Mouse (Mus musculus) hindbrain, embryonic 15.5 days (tissue): ENCODE measurements around the gene Plekho1. TPM values are rescaled to one million over a fixed set of nuclear protein-coding genes. Genes with fewer than 3 reads are reported as not detected.

Source experiments
- ATAC-seq: fragments of 200-750 bp; cut with Nextera tagmentation; 2 replicates; pipeline ENCODE4 v1.8.0; 2017; ENCODE audit warnings: low read depth, moderate number of reproducible peaks, moderate TSS enrichment; ENCODE audit not compliant: low FRiP score
- H3K27ac ChIP-seq: fragments of 300-500 bp; sonication (generic); replicated peaks from 2 replicates; pipeline ENCODE4 v1.5.1; 2015; ENCODE audit warnings: mild to moderate bottlenecking, inconsistent platforms
- H3K27me3 ChIP-seq: fragments of 300-500 bp; sonication (generic); 2 replicates; pipeline ENCODE4 v1.6.1; 2015; ENCODE audit warnings: control low read depth, inconsistent platforms
- H3K36me3 ChIP-seq: fragments of 300-500 bp; sonication (generic); 2 replicates; pipeline ENCODE4 v1.6.1; 2015; ENCODE audit warnings: control low read depth, inconsistent platforms
- H3K4me1 ChIP-seq: fragments of 300-500 bp; sonication (generic); replicated peaks from 2 replicates; pipeline ENCODE4 v1.6.1; 2015; ENCODE audit warnings: control low read depth, inconsistent platforms
- H3K4me2 ChIP-seq: fragments of 300-500 bp; sonication (generic); 2 replicates; pipeline ENCODE4 v1.6.1; 2015; ENCODE audit warnings: moderate library complexity, mild to moderate bottlenecking, inconsistent platforms
- H3K4me3 ChIP-seq: fragments of 300-500 bp; sonication (generic); 2 replicates; pipeline ENCODE4 v1.5.1; 2015; ENCODE audit warnings: mild to moderate bottlenecking, inconsistent platforms
- H3K9ac ChIP-seq: fragments of 300-500 bp; sonication (generic); 2 replicates; pipeline ENCODE4 v1.6.1; 2015; ENCODE audit warnings: inconsistent platforms
- H3K9me3 ChIP-seq: fragments of 300-500 bp; sonication (generic); 2 replicates; pipeline ENCODE4 v1.6.1; 2016; ENCODE audit warnings: control low read depth, inconsistent platforms
- WGBS: fragments of 180-500 bp; shearing (Covaris S2); methylation state at CpG from one replicate; pipeline ENCODE4 v1.1.7; 2015; 5-methylcytosine and 5-hydroxymethylcytosine counted together
- polyA plus RNA-seq: library from polyadenylated mRNA; unstranded; fragments of >200 nt; fragmentation: Nextera tagmentation; extraction: Ambion mirVana; gene quantifications from 2 replicates; pipeline ENCODE4 v1.2.1, GENCODE M21; 2015

Plekho1 gene
- polyA plus RNA-seq, 1 experiment from 2014 or later, result 49.5 TPM

DNA sequence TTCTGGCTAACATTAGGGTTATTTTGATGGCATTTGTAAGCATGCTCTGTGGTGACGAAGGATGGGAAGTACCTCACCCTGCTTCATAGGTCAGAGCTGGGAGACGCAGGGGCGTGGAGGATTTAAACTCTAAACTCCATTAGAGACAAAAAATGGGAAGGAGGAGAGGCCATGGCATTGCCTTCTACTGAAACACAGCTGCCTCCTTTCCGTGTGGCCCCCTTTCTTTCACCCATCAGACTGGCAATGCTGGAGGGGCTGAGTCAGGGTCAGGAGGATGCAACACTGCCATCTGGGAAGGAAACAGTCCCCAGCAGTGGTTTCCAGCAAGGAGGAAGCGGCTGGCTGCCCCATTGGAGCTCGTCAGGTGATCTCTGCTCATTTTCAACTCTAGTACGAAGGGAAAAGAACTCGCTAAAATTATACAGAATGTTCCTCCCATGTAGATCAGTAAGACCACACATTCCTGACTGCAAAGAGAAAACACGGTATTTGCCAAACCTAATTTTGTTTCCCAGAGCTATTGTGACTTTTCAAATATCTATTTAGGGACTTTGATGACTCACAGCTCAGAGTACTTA is 5.2 kb upstream of the Plekho1 start:
- H3K27me3 ChIP-seq, result no peaks in the 10 kb centered on the region
- H3K27ac ChIP-seq, result no peak overlapping the region
- H3K4me3 ChIP-seq, result no peak overlapping the region
- no peak overlapping the region for H3K4me2 ChIP-seq
- H3K9ac ChIP-seq, result no peak overlapping the region
- H3K9me3 ChIP-seq, result no peaks in the 10 kb centered on the region
- no peaks in the 10 kb centered on the region for H3K36me3 ChIP-seq
- ATAC-seq, result no peak
- 62% methylated on average over 9 of the region's 9 CpGs for WGBS
- H3K4me1 ChIP-seq, result peaks cover 19% of the 10 kb centered on the region

DNA sequence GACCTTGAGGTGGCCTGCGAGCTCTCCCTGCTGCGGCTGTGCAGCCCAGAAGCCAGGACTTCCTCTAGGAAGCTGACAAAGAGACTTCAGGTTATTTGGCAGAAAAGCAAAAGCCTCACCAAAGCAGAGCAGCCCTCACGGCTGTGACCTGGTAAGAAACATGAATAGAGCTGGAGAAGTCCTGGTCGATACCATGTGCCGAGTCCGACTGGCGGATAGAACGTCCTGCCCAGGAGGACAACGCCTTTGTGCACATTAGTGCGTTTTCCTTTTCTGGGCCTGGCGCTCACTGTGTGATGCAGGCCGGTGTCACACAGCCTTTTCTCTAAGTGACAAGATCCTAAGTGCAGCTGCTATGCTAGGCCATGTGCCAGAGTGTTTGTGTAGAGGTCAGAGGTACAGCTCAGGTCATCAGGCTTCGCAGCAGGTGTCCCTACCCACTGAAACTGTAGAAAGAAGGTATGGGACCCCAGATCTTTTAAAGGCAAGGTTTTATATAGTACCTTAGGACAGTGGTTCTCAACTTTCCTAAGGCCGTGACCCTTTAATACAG is 4.4 kb upstream of the Plekho1 start:
- Histone ChIP-seq H3K4me2 (no peak overlapping the region), H3K9me3 (no peaks in the 10 kb centered on the region), H3K36me3 (no peaks in the 10 kb centered on the region), H3K9ac (no peak overlapping the region), H3K27me3 (no peaks in the 10 kb centered on the region), H3K4me1 (peaks cover 19% of the 10 kb centered on the region), H3K4me3 (no peak overlapping the region), H3K27ac (no peak overlapping the region)
- ATAC-seq, result no peak
- 82% methylated on average over 14 of the region's 14 CpGs for WGBS

DNA sequence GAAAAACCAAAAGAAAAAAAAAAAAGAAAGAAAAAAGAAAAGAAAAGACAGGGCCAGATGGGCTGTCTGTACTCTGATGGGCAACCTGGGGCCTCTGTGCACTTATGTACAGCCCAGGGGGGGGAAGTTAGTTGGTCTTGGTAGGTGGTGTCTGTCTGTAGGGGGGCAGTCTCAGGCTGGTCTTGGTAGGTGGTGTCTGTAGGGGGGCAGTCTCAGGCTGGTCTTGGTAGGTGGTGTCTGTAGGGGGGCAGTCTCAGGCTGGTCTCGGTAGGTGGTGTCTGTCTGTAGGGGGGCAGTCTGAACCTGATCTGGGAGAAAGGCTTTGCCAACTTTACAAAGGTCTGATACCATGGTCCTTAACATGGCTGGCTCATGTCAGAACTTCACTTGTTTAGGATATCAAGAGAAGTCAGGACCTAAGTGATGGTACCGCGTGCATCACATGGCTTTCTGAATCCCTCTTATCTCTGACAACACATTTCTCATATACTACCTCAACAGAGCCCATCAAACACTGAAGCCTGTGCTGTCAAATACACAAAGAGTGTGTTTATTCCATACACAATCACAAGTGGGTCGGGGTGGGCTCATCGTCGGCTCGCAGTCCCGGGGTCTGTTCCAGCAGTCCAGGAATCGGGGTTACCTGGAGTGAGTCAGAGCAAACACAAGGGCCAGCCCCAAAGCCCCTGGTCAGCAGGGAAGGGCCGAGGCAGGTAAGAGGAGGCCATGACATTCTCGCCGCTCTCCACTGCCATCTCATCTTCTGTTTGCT is 3.7 kb upstream of the Plekho1 start:
- H3K4me2 ChIP-seq, result no peak overlapping the region
- no peak overlapping the region for H3K4me3 ChIP-seq
- no peaks in the 10 kb centered on the region for H3K9me3 ChIP-seq
- no peak for ATAC-seq
- no peaks in the 10 kb centered on the region for H3K27me3 ChIP-seq
- peaks cover 21% of the 10 kb centered on the region for H3K4me1 ChIP-seq
- H3K36me3 ChIP-seq, result no peaks in the 10 kb centered on the region
- 90% methylated on average over 12 of the region's 12 CpGs for whole genome bisulfite sequencing
- H3K27ac ChIP-seq, result no peak overlapping the region
- H3K9ac ChIP-seq, result no peak overlapping the region

DNA sequence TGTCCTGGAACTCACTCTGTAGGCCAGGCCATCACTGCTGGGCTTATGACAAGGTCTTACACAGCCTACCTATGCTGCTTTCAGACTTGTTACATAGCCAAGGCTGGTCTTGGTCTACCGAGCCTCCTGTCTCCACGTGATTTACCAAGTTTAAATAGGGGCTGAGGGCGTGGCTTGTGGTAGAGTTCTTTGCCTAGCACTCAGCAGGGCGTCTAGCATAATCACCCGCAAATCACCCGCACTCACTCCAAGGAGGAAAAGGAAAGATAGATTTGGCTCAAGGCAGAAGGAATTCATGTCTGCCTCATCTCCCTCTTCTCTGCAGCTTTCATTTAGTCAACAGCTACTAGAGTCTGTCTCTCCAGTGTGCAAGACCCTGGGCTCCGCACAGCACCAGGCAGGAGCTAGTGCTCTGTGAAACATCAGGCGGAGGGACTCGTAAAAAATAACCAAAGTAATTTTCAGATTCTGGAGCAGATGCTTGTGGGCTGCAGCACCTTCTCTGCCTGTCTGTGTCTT is 1.5 kb upstream of the Plekho1 start:
- no peak for ATAC-seq
- Histone ChIP-seq H3K27me3 (no peaks in the 10 kb centered on the region), H3K4me2 (peak overlapping the region; percentile 82), H3K9me3 (no peaks in the 10 kb centered on the region), H3K4me3 (peak overlapping the region; percentile 74), H3K36me3 (0 out of 2 replicates have a peak, but pooled peaks cover 1% of the 10 kb centered on the region), H3K4me1 (peaks cover 44% of the 10 kb centered on the region), H3K9ac (peak overlapping the region; percentile 76; the same call in 1 of the 2 replicates), H3K27ac (no peak overlapping the region; the same call in 1 of the 2 replicates)
- 29% methylated on average over 9 of the region's 9 CpGs for WGBS

DNA sequence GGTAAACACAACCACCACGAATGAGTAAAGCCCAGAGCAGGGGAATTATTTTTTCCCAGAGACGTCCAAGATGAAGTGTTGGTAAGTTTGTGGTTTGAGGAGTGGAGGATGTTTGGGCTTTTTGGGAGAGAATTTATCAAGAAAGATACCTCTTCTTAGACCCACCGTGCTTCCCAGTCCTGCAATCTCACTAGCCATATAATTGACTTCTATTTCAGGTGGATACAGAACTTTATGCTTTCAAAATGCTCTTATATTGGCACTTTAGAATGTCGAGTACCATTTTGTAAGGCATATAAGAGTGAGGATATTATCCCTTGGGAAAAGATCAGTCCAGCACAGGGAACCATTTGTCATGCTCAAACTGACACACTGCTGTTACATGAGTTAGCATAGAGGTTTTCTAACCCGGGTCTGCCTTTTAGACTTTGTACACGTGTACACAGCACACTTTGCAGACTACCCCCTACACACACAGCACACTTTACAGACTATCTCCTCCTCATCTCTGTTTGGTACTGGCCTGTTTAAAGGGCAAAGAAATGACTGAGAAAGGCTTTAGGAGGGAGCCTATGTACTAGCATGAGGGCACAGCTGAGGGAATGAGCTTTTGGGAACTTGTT is 761 bp upstream of the Plekho1 start:
- Histone ChIP-seq H3K4me3 (peak overlapping the region; percentile 74), H3K27me3 (no peaks in the 10 kb centered on the region), H3K27ac (peak overlapping the region; percentile 97), H3K4me1 (peaks cover 48% of the 10 kb centered on the region), H3K36me3 (peaks cover 7% of the 10 kb centered on the region), H3K9ac (peak overlapping the region; percentile 76), H3K4me2 (peak overlapping the region; percentile 82), H3K9me3 (no peaks in the 10 kb centered on the region)
- no peak for ATAC-seq
- WGBS, result 5% methylated on average over 6 of the region's 6 CpGs

DNA sequence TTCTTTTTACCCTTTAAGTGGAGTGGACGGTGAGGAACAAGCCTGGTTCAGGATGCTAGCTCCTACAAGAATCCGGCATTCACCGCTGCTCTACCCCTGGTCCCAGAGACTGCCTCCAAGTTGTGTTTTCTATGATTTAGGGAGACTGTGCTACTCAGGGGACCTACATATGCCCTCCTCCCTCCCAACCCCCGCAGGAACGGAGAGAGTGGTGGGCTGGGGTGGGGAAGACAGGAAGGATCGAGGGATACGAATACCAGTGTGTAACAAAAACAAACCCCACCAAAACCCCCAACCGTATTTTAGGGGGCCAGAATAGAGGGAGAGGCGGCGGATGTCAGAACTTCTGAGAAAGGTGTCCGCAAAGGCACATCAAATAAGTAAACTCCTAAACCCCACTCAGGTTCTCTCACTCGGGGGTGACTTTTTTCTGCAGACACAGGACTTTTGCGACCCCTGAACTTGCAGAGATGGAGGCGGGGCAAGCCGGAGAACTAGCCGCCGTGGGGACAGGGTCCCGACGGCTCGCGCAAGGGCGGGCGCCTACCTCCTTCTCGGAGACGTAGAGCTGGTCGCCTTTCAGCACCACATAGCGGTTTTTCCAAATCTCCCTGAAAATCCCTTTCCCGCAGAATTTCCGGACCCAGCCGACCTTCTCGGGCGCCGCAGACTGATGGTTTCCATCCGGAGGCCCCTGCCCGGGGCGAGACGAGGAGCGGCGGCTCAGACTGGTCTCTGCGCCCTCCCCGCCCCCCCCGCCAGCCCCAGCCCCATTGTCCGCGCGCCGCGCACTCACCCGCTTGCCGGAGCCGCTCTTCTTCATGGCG is 613 bp downstream of the Plekho1 start:
- Histone ChIP-seq H3K4me2 (peak overlapping the region; percentile 82), H3K27me3 (no peaks in the 10 kb centered on the region), H3K9ac (peak overlapping the region; percentile 76), H3K4me1 (peaks cover 48% of the 10 kb centered on the region), H3K9me3 (no peaks in the 10 kb centered on the region), H3K27ac (peak overlapping the region; percentile 97), H3K4me3 (peak overlapping the region; percentile 74), H3K36me3 (peaks cover 21% of the 10 kb centered on the region)
- under 1% methylated on average over 51 of the region's 51 CpGs for WGBS
- peak; percentile 67 for ATAC-seq

DNA sequence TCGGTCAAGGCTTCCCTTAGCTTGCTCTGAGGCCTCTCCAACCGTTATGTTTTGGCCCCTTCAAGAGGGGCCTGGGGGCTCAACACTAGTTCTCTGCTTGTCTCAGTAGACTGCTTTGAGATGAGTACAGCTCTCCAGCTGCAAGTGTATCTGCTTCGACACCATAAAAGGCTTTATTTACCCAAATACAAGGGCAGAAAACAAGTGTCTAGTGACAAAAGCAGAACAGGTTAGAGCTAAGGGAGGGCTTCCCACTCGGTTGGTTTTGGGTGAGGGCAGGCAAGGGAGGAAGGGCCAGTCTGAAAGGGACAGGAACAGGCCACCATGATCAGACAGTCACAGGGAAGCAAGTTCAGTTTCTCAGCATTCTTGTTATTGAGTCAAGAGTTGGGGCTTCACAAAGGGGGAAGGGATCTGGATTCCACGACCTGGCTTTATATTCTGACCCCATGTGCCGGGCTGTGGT is 1.4 kb downstream of the Plekho1 start:
- Histone ChIP-seq H3K9me3 (no peaks in the 10 kb centered on the region), H3K36me3 (peaks cover 29% of the 10 kb centered on the region), H3K27me3 (no peaks in the 10 kb centered on the region), H3K4me1 (peaks cover 48% of the 10 kb centered on the region), H3K4me2 (peak overlapping the region; percentile 82), H3K9ac (peak overlapping the region; percentile 76), H3K4me3 (peak overlapping the region; percentile 74), H3K27ac (peak overlapping the region; percentile 97)
- WGBS, result 4% methylated on average over 6 of the region's 6 CpGs
- no peak for ATAC-seq

DNA sequence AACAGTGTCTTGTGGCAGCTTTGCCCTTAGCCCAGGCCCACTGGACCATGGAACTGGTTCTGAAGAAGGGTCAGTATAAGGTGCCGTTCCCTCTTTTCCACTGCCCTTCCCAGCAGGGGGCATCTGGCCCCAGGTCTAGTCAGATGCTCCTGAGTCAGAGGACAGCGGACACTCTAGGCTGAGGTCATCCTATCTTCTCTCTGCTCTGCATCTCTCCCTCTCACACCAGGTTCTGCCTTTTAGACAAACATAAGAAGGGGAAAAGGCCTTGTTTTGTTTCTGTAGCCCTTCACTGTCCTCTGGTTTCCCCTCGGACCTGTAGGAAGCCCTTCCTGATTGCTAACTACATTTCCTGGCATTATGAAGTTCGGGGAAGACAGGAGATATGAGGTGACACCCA is 1.9 kb downstream of the Plekho1 start:
- peak overlapping the region; percentile 97 for H3K27ac ChIP-seq
- H3K9ac ChIP-seq, result peak overlapping the region; percentile 76
- H3K36me3 ChIP-seq, result peaks cover 32% of the 10 kb centered on the region
- no peaks in the 10 kb centered on the region for H3K9me3 ChIP-seq
- no peak for ATAC-seq
- peak overlapping the region; percentile 82 for H3K4me2 ChIP-seq
- H3K4me3 ChIP-seq, result peak overlapping the region; percentile 74
- peaks cover 48% of the 10 kb centered on the region for H3K4me1 ChIP-seq
- 18% methylated on average over 4 of the region's 4 CpGs for WGBS
- H3K27me3 ChIP-seq, result no peaks in the 10 kb centered on the region

DNA sequence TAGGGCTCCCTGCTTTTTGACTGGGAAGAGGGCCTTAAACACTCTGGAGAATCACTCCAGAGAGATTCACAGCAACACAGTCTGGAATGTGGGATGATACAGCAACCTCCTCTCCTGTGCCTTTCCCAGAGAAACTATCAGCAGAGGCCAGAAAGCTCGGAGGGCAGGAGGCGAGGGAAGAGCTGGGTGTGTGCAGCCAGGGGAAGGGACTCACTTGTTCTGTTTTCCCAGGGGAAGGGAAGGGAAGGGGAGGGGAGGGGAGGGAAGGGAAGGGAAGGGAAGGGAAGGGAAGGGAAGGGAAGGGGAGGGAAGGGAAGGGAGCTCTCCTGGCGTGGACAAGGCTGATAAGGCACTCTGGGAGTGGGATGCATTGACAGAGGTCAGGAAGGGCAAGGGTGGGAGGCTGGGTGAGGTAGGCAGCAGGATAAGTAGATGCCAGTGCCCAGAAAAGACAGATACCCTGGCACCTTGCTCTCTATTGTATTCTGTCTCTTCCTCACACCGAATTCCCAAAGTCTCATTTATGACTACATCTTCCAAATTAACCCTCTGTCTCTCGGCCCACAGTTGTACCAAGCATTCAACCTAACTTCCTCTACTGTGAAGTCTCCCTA is 2.7 kb downstream of the Plekho1 start:
- Histone ChIP-seq H3K27ac (peak overlapping the region; percentile 97), H3K4me1 (peaks cover 48% of the 10 kb centered on the region), H3K9ac (peak overlapping the region; percentile 76), H3K4me3 (peak overlapping the region; percentile 74), H3K4me2 (peak overlapping the region; percentile 82), H3K9me3 (no peaks in the 10 kb centered on the region), H3K27me3 (no peaks in the 10 kb centered on the region), H3K36me3 (peaks cover 38% of the 10 kb centered on the region)
- ATAC-seq, result no peak
- WGBS, result 39% methylated on average over 4 of the region's 5 CpGs

DNA sequence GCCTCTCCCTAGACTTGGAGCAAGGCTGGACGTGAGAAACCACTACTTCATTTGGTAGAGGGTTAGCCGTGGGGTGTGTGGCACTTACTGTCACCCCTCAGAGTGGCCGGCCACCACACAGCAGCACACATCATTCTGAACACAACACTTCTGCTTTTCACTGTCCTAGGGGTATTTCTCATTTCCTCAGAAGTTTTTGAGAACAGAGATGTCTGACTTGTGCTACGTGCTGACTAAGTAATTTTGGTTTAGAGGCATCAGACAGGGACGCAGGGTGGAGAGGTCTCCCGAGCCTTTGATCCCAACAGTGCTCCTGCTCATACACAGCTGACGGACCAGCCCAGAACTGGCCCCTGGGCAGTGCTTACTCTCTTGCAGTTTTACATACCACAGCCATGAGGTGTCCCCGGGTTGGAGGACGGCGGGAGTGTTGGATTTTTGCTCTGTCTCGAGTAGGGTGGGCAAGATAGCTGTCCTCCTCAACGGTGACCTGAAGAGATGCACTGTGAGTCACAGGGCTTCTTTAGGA is 5.3 kb downstream of the Plekho1 start:
- Histone ChIP-seq H3K4me3 (no peak overlapping the region), H3K27ac (no peak overlapping the region), H3K9ac (no peak overlapping the region), H3K9me3 (no peaks in the 10 kb centered on the region), H3K4me1 (peaks cover 42% of the 10 kb centered on the region), H3K4me2 (no peak overlapping the region), H3K36me3 (peaks cover 38% of the 10 kb centered on the region), H3K27me3 (no peaks in the 10 kb centered on the region)
- WGBS, result 90% methylated on average over 12 of the region's 12 CpGs
- no peak for ATAC-seq

DNA sequence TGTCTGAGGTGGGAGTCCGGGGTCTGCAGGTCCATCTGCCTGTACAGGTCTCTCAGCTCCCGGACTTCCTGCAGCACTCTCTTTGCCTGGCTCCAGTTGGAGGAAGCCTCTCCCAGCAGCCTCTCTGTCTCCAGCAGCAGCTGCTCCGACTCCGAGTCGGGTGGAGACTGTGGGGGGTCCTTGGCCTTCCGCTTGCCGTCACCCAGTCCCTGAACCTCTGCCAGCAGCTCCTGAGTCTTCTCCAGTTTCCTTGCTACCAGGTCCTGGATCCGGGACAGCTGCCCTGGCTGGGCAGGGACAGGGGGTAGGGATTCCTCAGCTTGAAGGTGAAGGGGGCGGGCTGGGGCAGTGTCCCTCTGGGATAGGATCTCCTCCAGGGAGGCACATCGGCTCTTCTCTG is 6.8 kb downstream of the Plekho1 start:
- H3K9ac ChIP-seq, result no peak overlapping the region
- peaks cover 44% of the 10 kb centered on the region for H3K4me1 ChIP-seq
- H3K4me3 ChIP-seq, result no peak overlapping the region
- H3K36me3 ChIP-seq, result peaks cover 38% of the 10 kb centered on the region
- H3K4me2 ChIP-seq, result no peak overlapping the region
- 49% methylated on average over 10 of the region's 10 CpGs for WGBS
- no peak for ATAC-seq
- H3K9me3 ChIP-seq, result no peaks in the 10 kb centered on the region
- no peak overlapping the region for H3K27ac ChIP-seq
- H3K27me3 ChIP-seq, result no peaks in the 10 kb centered on the region
